Mouse (Mus musculus): Measurements from ENCODE around the gene Nkx3-2. TPM values are rescaled to one million over a fixed set of nuclear protein-coding genes. Genes with fewer than 3 reads are reported as not detected.
A peak's percentile ranks its signal among the peaks of the same experiment; 100 is the strongest.

Nkx3-2 gene
- polyA plus RNA-seq (2014; fragmentation: Nextera tagmentation; extraction: Ambion mirVana) = 0.27 TPM in 1 of 2 replicates, not detected in the other

DNA sequence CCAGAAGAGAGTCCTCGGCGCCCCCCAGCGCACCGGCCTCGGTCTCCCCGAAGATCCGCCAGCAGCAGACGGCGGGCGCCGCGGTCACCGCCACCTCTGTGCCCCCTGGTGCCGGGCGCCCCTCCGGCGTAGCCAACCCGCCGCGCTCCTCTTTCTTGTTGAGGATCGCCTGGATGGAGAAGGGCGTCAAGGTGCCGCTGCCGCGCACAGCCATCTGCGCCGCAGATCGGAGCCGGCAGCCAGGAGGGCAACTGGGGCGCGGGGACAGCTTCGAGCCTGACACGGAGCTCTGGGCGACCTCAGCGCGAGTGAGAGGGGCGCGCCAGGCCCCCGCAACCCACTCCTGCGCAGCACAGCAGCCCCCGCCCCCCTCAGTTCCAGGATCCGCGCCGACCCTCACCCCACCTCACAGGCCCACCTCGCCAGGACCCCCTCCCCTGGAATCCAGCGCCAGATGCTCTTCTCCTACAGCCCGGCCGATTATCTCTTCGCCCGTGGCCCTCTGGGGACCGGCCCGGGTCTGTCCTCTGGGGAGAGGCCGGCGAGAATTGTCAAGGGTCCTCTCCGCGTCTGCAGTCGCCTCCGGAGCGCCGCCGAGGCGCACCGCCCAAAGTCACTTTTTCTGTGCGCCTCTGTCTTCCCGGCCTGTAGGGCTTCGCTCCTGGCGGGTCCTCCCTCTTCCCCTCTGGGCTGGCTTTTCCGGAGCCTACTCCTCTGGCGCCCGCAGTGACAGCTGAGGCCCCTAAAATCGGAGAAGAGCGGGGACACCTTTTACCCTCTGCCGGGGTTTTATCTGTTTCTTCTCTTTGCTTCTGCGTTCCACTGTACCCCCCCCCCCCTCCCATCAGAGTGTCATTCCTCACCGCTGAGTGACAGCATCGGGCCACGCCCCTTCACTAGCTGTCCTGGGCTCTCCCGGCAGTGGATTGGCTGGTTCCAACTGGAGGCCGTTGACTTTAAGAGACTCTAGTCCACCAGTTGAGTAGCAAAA lies at the start of gene Nkx3-2:
Gene Nkx3-2 (minus strand): TSS at position 771 of the 991 bp plus-strand sequence.
- H3K36me3 ChIP-seq (ENCODE audit: control insufficient read depth, insufficient read depth, low read length) = no peaks in the 10 kb centered on the region
- H3K9ac ChIP-seq (ENCODE audit: low read length) = no peak within 1 kb of the TSS; the same call in 1 of the 2 replicates
- H3K27ac ChIP-seq (ENCODE audit: low read depth, low read length) = no peak within 1 kb of the TSS
- peaks cover 83% of the 10 kb centered on the region for H3K27me3 ChIP-seq (ENCODE audit: control insufficient read depth, insufficient read depth, low read length)
- peak within 1 kb of the TSS; percentile 34 for H3K4me3 ChIP-seq (ENCODE audit: low read depth, low read length)
- DNase-seq (ENCODE audit: low spot score, missing footprints) = peak; percentile 95
- no peaks in the 10 kb centered on the region for H3K9me3 ChIP-seq (ENCODE audit: control insufficient read depth, low read length)
- WGBS = under 1% methylated on average over 69 of the region's 79 CpGs
- peak; percentile 81 for ATAC-seq (ENCODE audit: low FRiP score)
- peak within 1 kb of the TSS; percentile 64 for H3K4me2 ChIP-seq
- H3K4me1 ChIP-seq (ENCODE audit: control insufficient read depth, insufficient read depth, low read length) = peaks cover 21% of the 10 kb centered on the region

DNA sequence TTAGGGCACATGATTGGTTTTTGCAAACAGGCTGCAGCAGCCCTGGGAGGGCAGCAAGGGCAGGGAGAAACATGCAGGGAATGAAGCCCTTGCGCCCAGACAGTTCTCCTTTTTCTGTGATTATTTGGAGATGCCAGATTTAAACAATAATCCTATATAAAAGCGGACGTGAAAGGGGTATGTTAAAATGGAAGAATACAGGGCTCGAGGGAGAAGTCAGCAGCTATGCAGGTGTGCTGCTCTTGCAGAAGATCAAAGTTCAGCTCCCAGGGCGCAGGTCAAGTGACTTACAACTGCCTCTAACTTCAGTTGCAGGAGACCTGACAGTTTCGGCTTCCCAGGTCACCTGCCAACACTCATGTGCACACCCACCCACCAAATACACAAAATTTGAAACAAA lies 48.2 kb upstream of the Nkx3-2 start:
- no peak overlapping the region for H3K27ac ChIP-seq (ENCODE audit: low read depth, low read length)
- no peaks in the 10 kb centered on the region for H3K27me3 ChIP-seq (ENCODE audit: control insufficient read depth, insufficient read depth, low read length)
- no peak overlapping the region for H3K9ac ChIP-seq (ENCODE audit: low read length)
- H3K36me3 ChIP-seq (ENCODE audit: control insufficient read depth, insufficient read depth, low read length) = peaks cover 11% of the 10 kb centered on the region
- H3K9me3 ChIP-seq (ENCODE audit: control insufficient read depth, low read length) = no peaks in the 10 kb centered on the region
- H3K4me1 ChIP-seq (ENCODE audit: control insufficient read depth, insufficient read depth, low read length) = no peaks in the 10 kb centered on the region
- DNase-seq (ENCODE audit: low spot score, missing footprints) (no peak), ATAC-seq (ENCODE audit: low FRiP score) (no peak)
- no peak overlapping the region for H3K4me2 ChIP-seq
- 87% methylated on average over 6 of the region's 6 CpGs for WGBS
- no peak overlapping the region for H3K4me3 ChIP-seq (ENCODE audit: low read depth, low read length)

DNA sequence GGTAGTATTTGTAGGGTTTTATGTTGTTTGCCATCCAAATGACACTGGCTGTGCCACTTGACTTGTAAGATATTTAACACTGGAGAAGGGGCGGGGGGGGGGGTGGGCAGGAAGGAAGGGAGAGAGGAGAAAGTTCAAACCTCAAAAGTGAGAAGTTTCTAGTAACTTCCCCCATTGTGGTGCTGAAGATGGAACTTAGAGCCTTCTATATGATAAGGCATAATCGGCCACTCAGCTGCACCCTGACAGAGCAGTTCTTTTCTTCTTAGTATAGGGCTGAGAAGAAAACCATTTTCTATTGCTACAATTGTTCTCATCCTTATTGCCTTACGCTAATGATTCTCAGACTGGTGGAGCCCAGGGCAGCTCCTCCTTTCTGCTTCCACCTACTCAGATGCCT lies 47.0 kb upstream of the Nkx3-2 start:
- WGBS = 88% methylated on average over 3 of the region's 3 CpGs
- peaks cover 7% of the 10 kb centered on the region for H3K36me3 ChIP-seq (ENCODE audit: control insufficient read depth, insufficient read depth, low read length)
- ATAC-seq (ENCODE audit: low FRiP score) = no peak
- no peak overlapping the region for H3K4me3 ChIP-seq (ENCODE audit: low read depth, low read length)
- no peak overlapping the region for H3K27ac ChIP-seq (ENCODE audit: low read depth, low read length)
- DNase-seq (ENCODE audit: low spot score, missing footprints) = no peak
- H3K9ac ChIP-seq (ENCODE audit: low read length) = no peak overlapping the region
- H3K4me1 ChIP-seq (ENCODE audit: control insufficient read depth, insufficient read depth, low read length) = no peaks in the 10 kb centered on the region
- no peaks in the 10 kb centered on the region for H3K9me3 ChIP-seq (ENCODE audit: control insufficient read depth, low read length)
- no peaks in the 10 kb centered on the region for H3K27me3 ChIP-seq (ENCODE audit: control insufficient read depth, insufficient read depth, low read length)
- H3K4me2 ChIP-seq = no peak overlapping the region

DNA sequence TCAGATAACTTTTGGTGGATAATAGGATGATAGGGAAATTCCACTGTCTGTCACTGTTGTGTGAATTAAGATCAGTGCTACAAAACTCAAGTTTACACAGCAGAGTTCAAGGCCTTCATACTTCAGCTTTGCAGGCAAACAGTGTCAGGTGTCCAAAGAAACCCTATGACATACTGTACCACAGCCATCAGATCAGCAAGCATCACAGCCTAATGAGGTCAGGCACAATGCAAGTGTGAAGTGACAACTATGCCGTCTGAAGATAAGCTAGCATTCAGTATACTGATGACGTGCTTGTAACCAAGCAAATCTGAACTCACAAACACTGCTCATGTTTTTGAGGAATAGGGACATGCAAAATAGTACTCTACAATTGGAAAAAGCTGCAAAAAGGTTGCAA lies 43.1 kb upstream of the Nkx3-2 start:
- no peak overlapping the region for H3K9ac ChIP-seq (ENCODE audit: low read length)
- 90% methylated on average over 2 of the region's 2 CpGs for WGBS
- no peaks in the 10 kb centered on the region for H3K9me3 ChIP-seq (ENCODE audit: control insufficient read depth, low read length)
- no peak overlapping the region for H3K4me2 ChIP-seq
- no peaks in the 10 kb centered on the region for H3K27me3 ChIP-seq (ENCODE audit: control insufficient read depth, insufficient read depth, low read length)
- no peaks in the 10 kb centered on the region for H3K4me1 ChIP-seq (ENCODE audit: control insufficient read depth, insufficient read depth, low read length)
- no peak overlapping the region for H3K4me3 ChIP-seq (ENCODE audit: low read depth, low read length)
- ATAC-seq (ENCODE audit: low FRiP score) = no peak
- peaks cover 5% of the 10 kb centered on the region for H3K36me3 ChIP-seq (ENCODE audit: control insufficient read depth, insufficient read depth, low read length)
- no peak for DNase-seq (ENCODE audit: low spot score, missing footprints)
- H3K27ac ChIP-seq (ENCODE audit: low read depth, low read length) = no peak overlapping the region

DNA sequence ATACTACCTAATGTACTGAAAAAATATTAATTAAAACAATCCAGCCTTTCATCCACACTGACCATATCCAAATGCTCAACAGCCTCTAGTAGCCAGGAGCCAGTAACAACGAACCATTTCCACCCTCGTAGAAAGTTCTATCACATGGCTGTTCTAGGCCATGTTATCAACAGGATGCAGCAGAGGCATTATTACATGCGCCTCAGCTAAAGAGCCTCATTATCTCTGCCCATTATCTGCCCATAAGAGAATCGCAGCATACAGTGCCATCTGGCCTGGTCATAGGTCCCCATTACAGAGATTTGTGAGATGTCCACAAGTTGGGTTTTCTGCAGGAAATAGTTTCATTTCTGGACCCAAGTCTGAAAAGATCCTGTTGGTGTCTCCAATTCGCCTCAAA lies 41.9 kb upstream of the Nkx3-2 start:
- Histone ChIP-seq H3K27me3 (ENCODE audit: control insufficient read depth, insufficient read depth, low read length) (no peaks in the 10 kb centered on the region), H3K4me1 (ENCODE audit: control insufficient read depth, insufficient read depth, low read length) (no peaks in the 10 kb centered on the region), H3K27ac (ENCODE audit: low read depth, low read length) (no peak overlapping the region), H3K9me3 (ENCODE audit: control insufficient read depth, low read length) (no peaks in the 10 kb centered on the region), H3K4me3 (ENCODE audit: low read depth, low read length) (no peak overlapping the region), H3K9ac (ENCODE audit: low read length) (no peak overlapping the region), H3K36me3 (ENCODE audit: control insufficient read depth, insufficient read depth, low read length) (peaks cover 5% of the 10 kb centered on the region), H3K4me2 (no peak overlapping the region)
- DNase-seq (ENCODE audit: low spot score, missing footprints) = no peak
- no peak for ATAC-seq (ENCODE audit: low FRiP score)
- WGBS = 94% methylated on average over 5 of the region's 5 CpGs

DNA sequence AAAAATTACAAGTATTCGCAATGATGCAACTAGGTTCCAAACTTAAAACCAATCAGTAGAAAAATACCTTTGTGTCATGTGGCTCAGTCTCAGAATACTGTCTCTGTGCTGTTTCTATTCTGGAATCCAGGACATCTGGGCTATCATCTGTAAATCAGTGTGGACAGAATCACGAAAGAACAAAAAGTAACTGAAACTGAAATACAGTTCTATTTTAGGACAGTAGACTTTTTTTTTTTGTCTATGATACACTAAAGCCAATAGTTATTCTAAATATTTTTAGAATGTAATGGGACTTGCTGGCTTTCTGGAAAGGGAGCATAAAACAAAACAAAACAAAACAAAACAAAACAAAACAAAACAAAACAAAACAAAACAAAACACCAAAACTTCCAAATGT lies 40.8 kb upstream of the Nkx3-2 start:
- no peak for DNase-seq (ENCODE audit: low spot score, missing footprints)
- Histone ChIP-seq H3K27me3 (ENCODE audit: control insufficient read depth, insufficient read depth, low read length) (no peaks in the 10 kb centered on the region), H3K36me3 (ENCODE audit: control insufficient read depth, insufficient read depth, low read length) (peaks cover 10% of the 10 kb centered on the region), H3K4me2 (no peak overlapping the region), H3K4me1 (ENCODE audit: control insufficient read depth, insufficient read depth, low read length) (no peaks in the 10 kb centered on the region), H3K4me3 (ENCODE audit: low read depth, low read length) (no peak overlapping the region), H3K9me3 (ENCODE audit: control insufficient read depth, low read length) (no peaks in the 10 kb centered on the region), H3K27ac (ENCODE audit: low read depth, low read length) (no peak overlapping the region), H3K9ac (ENCODE audit: low read length) (no peak overlapping the region)
- WGBS = 95% methylated on average over 2 of the region's 2 CpGs
- ATAC-seq (ENCODE audit: low FRiP score) = no peak

DNA sequence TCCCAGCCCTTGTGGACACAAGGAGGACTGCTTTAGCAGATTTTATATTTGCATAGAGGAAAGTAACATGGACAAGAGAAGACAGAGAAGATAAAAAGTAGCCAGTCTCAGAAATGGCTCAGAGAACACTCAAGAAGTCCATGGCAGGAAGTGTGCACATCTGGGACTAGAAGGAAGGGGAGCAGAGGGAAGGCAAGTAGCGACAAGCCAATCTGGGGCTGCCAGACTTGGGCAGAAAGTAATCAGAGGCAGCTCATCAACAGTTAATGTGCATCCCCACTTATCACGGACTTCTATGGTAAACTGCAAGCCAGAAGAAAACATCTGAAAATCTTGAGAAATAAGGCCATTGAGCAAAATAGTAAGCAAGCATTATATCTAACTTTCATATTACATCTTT lies 40.3 kb upstream of the Nkx3-2 start:
- H3K9ac ChIP-seq (ENCODE audit: low read length) = no peak overlapping the region
- no peaks in the 10 kb centered on the region for H3K9me3 ChIP-seq (ENCODE audit: control insufficient read depth, low read length)
- no peaks in the 10 kb centered on the region for H3K4me1 ChIP-seq (ENCODE audit: control insufficient read depth, insufficient read depth, low read length)
- peaks cover 10% of the 10 kb centered on the region for H3K36me3 ChIP-seq (ENCODE audit: control insufficient read depth, insufficient read depth, low read length)
- no peak overlapping the region for H3K4me3 ChIP-seq (ENCODE audit: low read depth, low read length)
- H3K27ac ChIP-seq (ENCODE audit: low read depth, low read length) = no peak overlapping the region
- ATAC-seq (ENCODE audit: low FRiP score) = no peak
- DNase-seq (ENCODE audit: low spot score, missing footprints) = no peak
- WGBS = 81% methylated on average over 2 of the region's 2 CpGs
- no peaks in the 10 kb centered on the region for H3K27me3 ChIP-seq (ENCODE audit: control insufficient read depth, insufficient read depth, low read length)
- H3K4me2 ChIP-seq = no peak overlapping the region

DNA sequence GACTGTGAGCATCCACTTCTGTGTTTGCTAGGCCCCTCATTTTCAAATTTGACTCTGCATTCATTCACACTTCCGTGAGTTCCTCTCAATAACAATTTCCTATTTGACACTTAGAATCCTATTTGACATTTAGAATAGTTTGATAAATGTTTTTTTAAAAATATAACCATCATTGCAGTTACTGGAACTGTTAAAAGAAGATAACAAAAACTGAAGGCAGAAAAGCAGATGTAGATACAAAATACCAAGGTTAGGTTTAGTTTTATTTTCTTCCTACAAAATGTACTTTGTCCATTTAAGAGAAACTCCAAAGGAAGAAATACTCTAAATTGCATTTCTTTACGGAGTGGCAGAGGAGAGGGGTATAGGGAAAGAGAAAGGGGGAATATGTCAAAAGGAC lies 37.3 kb upstream of the Nkx3-2 start:
- ATAC-seq (ENCODE audit: low FRiP score) (no peak), DNase-seq (ENCODE audit: low spot score, missing footprints) (no peak)
- Histone ChIP-seq H3K4me2 (no peak overlapping the region), H3K9me3 (ENCODE audit: control insufficient read depth, low read length) (no peaks in the 10 kb centered on the region), H3K4me3 (ENCODE audit: low read depth, low read length) (no peak overlapping the region), H3K27ac (ENCODE audit: low read depth, low read length) (no peak overlapping the region), H3K9ac (ENCODE audit: low read length) (no peak overlapping the region), H3K36me3 (ENCODE audit: control insufficient read depth, insufficient read depth, low read length) (peaks cover 7% of the 10 kb centered on the region; the same call in 1 of the 2 replicates), H3K27me3 (ENCODE audit: control insufficient read depth, insufficient read depth, low read length) (no peaks in the 10 kb centered on the region), H3K4me1 (ENCODE audit: control insufficient read depth, insufficient read depth, low read length) (no peaks in the 10 kb centered on the region)
- WGBS = 96% methylated on average over 2 of the region's 2 CpGs

DNA sequence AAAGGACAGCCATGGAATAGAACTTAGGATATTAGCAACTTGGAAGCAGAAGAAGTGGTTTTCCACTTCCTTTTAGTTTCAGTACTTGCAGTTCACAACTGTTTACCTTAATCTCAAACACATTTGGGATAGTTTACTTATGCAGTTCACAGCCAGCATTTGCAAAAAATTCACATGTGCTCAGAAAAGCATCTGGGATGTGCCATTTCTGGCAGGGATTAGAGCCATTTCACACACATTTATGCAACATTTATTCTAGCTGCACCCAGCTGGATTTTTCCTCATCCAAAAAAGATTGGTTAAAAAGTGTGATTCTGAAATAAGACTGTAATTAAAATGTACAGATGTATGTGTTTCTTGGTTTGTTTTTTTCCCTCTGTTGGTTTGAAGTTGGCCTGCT lies 30.1 kb upstream of the Nkx3-2 start:
- ATAC-seq (ENCODE audit: low FRiP score) (no peak), DNase-seq (ENCODE audit: low spot score, missing footprints) (no peak)
- Histone ChIP-seq H3K4me2 (no peak overlapping the region), H3K27ac (ENCODE audit: low read depth, low read length) (no peak overlapping the region), H3K9ac (ENCODE audit: low read length) (no peak overlapping the region), H3K27me3 (ENCODE audit: control insufficient read depth, insufficient read depth, low read length) (no peaks in the 10 kb centered on the region), H3K9me3 (ENCODE audit: control insufficient read depth, low read length) (no peaks in the 10 kb centered on the region), H3K4me3 (ENCODE audit: low read depth, low read length) (no peak overlapping the region), H3K4me1 (ENCODE audit: control insufficient read depth, insufficient read depth, low read length) (no peaks in the 10 kb centered on the region), H3K36me3 (ENCODE audit: control insufficient read depth, insufficient read depth, low read length) (peaks cover 13% of the 10 kb centered on the region)
